Mouse (Mus musculus): Measurements from ENCODE around the gene Olfr444. TPM values are rescaled to one million over a fixed set of nuclear protein-coding genes. Genes with fewer than 3 reads are reported as not detected.

Gene Olfr444
- not detected in 2 replicates for polyA plus RNA-seq (2015; fragmentation: Nextera tagmentation; extraction: Ambion mirVana)

DNA sequence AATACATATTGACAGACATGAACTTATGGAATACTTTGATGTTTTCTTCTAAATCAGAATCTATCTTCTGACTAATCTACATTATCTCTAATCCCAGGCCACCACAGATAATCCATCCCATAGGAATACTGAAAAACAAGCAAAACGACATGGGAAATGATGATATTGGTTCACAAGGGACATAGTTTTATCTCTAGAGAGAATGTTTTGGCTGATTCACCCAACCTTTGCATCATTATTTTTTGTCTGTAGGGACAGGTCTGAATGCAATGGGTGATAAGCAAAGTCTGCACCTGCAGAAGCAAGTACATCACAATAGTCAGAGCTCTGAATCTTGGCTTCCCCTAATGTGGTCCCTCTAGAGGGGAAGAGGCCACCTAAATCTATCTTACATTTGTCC, at the start of gene Olfr444:
Olfr444 (plus strand) TSS at position 301 of the 400 bp plus-strand sequence.
- H3K4me2 ChIP-seq (replicated peaks), result no peak within 1 kb of the TSS
- H3K4me1 ChIP-seq, result no peaks in the 10 kb centered on the region
- H3K9me3 ChIP-seq, result no peaks in the 10 kb centered on the region
- no peaks in the 10 kb centered on the region for H3K36me3 ChIP-seq
- H3K4me3 ChIP-seq, result no peak within 1 kb of the TSS
- H3K27ac ChIP-seq (replicated peaks), result no peak within 1 kb of the TSS
- no peak within 1 kb of the TSS for H3K9ac ChIP-seq (replicated peaks)
- H3K27me3 ChIP-seq, result no peaks in the 10 kb centered on the region
- WGBS, result 81% methylated on average over 1 of the region's 1 CpGs
- no peak for ATAC-seq (replicated peaks)

DNA sequence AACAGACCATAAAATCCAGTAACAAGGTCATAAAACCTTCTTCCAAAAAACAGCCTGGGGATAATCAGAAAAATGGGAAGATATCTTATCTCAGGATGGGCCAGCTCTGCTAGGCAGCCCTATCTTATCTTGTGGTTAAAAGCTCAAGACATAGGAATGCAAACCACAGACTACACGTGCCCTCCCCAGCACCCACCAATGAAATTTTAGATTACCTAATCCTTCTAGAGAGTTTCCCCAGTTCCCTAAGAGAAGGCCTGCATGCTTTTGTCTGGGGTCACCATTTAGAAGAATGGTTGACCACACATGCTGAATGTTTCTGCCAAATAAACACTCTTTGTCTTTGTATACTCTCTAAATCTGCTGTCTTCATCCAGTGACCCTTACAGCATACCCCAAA, 48.5 kb upstream of the Olfr444 start:
- Histone ChIP-seq H3K36me3 (no peaks in the 10 kb centered on the region), H3K4me3 (no peak overlapping the region), H3K4me2 (replicated peaks) (no peak overlapping the region), H3K9me3 (no peaks in the 10 kb centered on the region), H3K9ac (replicated peaks) (no peak overlapping the region), H3K4me1 (no peaks in the 10 kb centered on the region), H3K27me3 (no peaks in the 10 kb centered on the region), H3K27ac (replicated peaks) (no peak overlapping the region)
- 9% methylated on average over 1 of the region's 1 CpGs for WGBS
- no peak for ATAC-seq (replicated peaks)

GRCm38 (mm10) chr6:42908578-42908977, 40.3 kb upstream of the Olfr444 start, which contains the start of gene Olfr447:
Olfr447 (plus strand) TSS chr6:42908878.
- Histone ChIP-seq H3K27ac (replicated peaks) (no peak within 1 kb of the TSS), H3K27me3 (no peaks in the 10 kb centered on the region), H3K4me1 (no peaks in the 10 kb centered on the region), H3K36me3 (no peaks in the 10 kb centered on the region), H3K9me3 (no peaks in the 10 kb centered on the region), H3K4me2 (replicated peaks) (no peak within 1 kb of the TSS), H3K4me3 (no peak within 1 kb of the TSS), H3K9ac (replicated peaks) (no peak within 1 kb of the TSS)
- ATAC-seq (replicated peaks), result no peak

- WGBS, result 76% methylated on average over 2 of the region's 2 CpGs
- Histone ChIP-seq H3K9ac (replicated peaks) (no peak within 1 kb of the TSS), H3K9me3 (no peaks in the 10 kb centered on the region), H3K36me3 (no peaks in the 10 kb centered on the region), H3K4me1 (no peaks in the 10 kb centered on the region), H3K4me2 (replicated peaks) (no peak within 1 kb of the TSS), H3K27ac (replicated peaks) (no peak within 1 kb of the TSS), H3K27me3 (no peaks in the 10 kb centered on the region), H3K4me3 (no peak within 1 kb of the TSS)
- ATAC-seq (replicated peaks), result no peak
Observed at GRCm38 (mm10) chr6:42921077-42921476, 27.8 kb upstream of the Olfr444 start, which contains the start of gene Olfr446. Olfr446 (plus strand) TSS chr6:42921377.

DNA sequence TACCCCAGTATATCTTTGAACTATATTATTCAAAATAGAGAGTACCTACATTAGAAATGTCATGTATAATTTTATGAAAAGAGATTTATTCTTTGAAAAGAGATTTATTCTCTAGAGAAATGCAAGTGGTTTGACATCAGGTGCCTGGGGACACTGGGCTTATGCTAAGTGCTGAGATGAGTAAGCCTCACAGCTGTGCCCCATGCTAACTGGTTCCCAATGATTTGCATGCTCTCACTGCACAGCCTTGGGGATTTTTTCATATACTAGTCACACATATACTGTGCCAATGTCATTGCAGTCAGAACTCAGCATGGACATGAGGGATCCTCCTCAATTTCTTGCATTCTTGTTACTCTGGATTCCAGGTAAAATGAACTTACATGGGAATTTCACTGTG, 31.5 kb downstream of the Olfr444 start:
- no peak overlapping the region for H3K4me2 ChIP-seq (replicated peaks)
- H3K27ac ChIP-seq (replicated peaks), result no peak overlapping the region
- H3K36me3 ChIP-seq, result no peaks in the 10 kb centered on the region
- no peaks in the 10 kb centered on the region for H3K27me3 ChIP-seq
- H3K9ac ChIP-seq (replicated peaks), result no peak overlapping the region
- H3K4me1 ChIP-seq, result no peaks in the 10 kb centered on the region
- no peaks in the 10 kb centered on the region for H3K9me3 ChIP-seq
- no peak overlapping the region for H3K4me3 ChIP-seq
- ATAC-seq (replicated peaks), result no peak

Other genes starting within 250 kb of the Olfr444 start
- gene Tcaf1, start 239.0 kb upstream of the Olfr444 start, polyA plus RNA-seq (2015; fragmentation: Nextera tagmentation; extraction: Ambion mirVana), result 206 and 210 TPM in 2 replicates
- gene Olfr453, start 209.7 kb upstream of the Olfr444 start, polyA plus RNA-seq (2015; fragmentation: Nextera tagmentation; extraction: Ambion mirVana), result not detected in 2 replicates
- gene Olfr38, start 192.7 kb upstream of the Olfr444 start, polyA plus RNA-seq (2015; fragmentation: Nextera tagmentation; extraction: Ambion mirVana), result not detected in 2 replicates
- gene Olfr452, start 164.0 kb upstream of the Olfr444 start, polyA plus RNA-seq (2015; fragmentation: Nextera tagmentation; extraction: Ambion mirVana), result not detected in 2 replicates
- gene Olfr450, start 137.1 kb upstream of the Olfr444 start, polyA plus RNA-seq (2015; fragmentation: Nextera tagmentation; extraction: Ambion mirVana), result not detected in 2 replicates
- not detected in 2 replicates for gene Olfr449, start 114.7 kb upstream of the Olfr444 start, polyA plus RNA-seq (2015; fragmentation: Nextera tagmentation; extraction: Ambion mirVana)
- not detected in 2 replicates for gene Olfr448, start 58.6 kb upstream of the Olfr444 start, polyA plus RNA-seq (2015; fragmentation: Nextera tagmentation; extraction: Ambion mirVana)
- gene Olfr447, start 40.2 kb upstream of the Olfr444 start, polyA plus RNA-seq (2015; fragmentation: Nextera tagmentation; extraction: Ambion mirVana), result not detected in 2 replicates
- not detected in 2 replicates for gene Olfr446, start 27.7 kb upstream of the Olfr444 start, polyA plus RNA-seq (2015; fragmentation: Nextera tagmentation; extraction: Ambion mirVana)
- not detected in 2 replicates for gene Olfr441, start 157.3 kb downstream of the Olfr444 start, polyA plus RNA-seq (2015; fragmentation: Nextera tagmentation; extraction: Ambion mirVana)
- gene Olfr237-ps1, start 197.5 kb downstream of the Olfr444 start, polyA plus RNA-seq (2015; fragmentation: Nextera tagmentation; extraction: Ambion mirVana), result not detected in 2 replicates
- not detected in 2 replicates for gene Olfr437, start 214.2 kb downstream of the Olfr444 start, polyA plus RNA-seq (2015; fragmentation: Nextera tagmentation; extraction: Ambion mirVana)
- gene Olfr13, start 223.1 kb downstream of the Olfr444 start, polyA plus RNA-seq (2015; fragmentation: Nextera tagmentation; extraction: Ambion mirVana), result not detected in 2 replicates
- gene Olfr435, start 248.1 kb downstream of the Olfr444 start, polyA plus RNA-seq (2015; fragmentation: Nextera tagmentation; extraction: Ambion mirVana), result not detected in 2 replicates